Mouse (Mus musculus): ENCODE results near the gene Gak.

DNA sequence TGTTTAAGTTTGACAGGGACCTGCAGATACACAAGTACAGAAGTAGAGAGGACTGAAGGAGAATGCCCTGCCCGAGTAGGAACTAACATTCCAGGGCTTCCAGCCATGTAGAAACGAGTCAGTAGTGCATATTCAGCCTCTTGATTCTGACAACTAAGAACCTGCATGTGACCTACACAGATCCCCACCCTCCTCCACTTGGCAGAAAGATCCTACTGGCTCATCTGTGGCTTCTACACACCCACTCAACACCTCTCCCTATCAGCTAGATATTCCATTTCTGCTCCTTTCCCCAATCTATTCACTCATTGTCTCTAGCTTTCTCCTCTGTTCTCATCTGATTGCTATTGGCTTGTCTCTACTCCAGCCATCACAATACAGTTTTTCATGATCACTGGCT lies 7.7 kb downstream of the Gak start:
- TF ChIP-seq GATA1 (IDR thresholded peaks at IDR 0.05; ENCODE audit: borderline replicate concordance, low read length), result no peak
- no peak for TF ChIP-seq FLI1 (IDR thresholded peaks at IDR 0.05; ENCODE audit: low read length)
